Mouse (Mus musculus): ENCODE data around the gene Samd7. TPM values are rescaled to one million over a fixed set of nuclear protein-coding genes. Genes with fewer than 3 reads are reported as not detected.
"Not testable (repeated sequence)": the region's sequence is repeated elsewhere in the genome, so short reads cannot be mapped to it uniquely, and the experiment has no call there.

Gene Samd7
- not detected in 2 replicates for polyA plus RNA-seq (2016; fragmentation: Nextera tagmentation; extraction: Ambion mirVana)

GRCm38 (mm10) chr3:30746006-30746405 is at the start of gene Samd7:
Gene Samd7, plus strand, starts transcription at chr3:30746293.
- WGBS, result 77% methylated on average over 7 of the region's 7 CpGs
- H3K4me2 ChIP-seq (replicated peaks), result no peak within 1 kb of the TSS
- no peak for ATAC-seq (ENCODE audit: low FRiP score, low read depth)
- no peaks in the 10 kb centered on the region for H3K27me3 ChIP-seq
- no peaks in the 10 kb centered on the region for H3K36me3 ChIP-seq
- no peak within 1 kb of the TSS for H3K4me3 ChIP-seq
- no peak within 1 kb of the TSS for H3K27ac ChIP-seq (replicated peaks)
- H3K9ac ChIP-seq (replicated peaks), result no peak within 1 kb of the TSS
- H3K4me1 ChIP-seq, result no peaks in the 10 kb centered on the region
- no peaks in the 10 kb centered on the region for H3K9me3 ChIP-seq

- ATAC-seq (ENCODE audit: low FRiP score, low read depth), result no peak
- no peaks in the 10 kb centered on the region for H3K9me3 ChIP-seq
- H3K36me3 ChIP-seq, result no peaks in the 10 kb centered on the region
- H3K4me3 ChIP-seq, result no peak overlapping the region
- no peaks in the 10 kb centered on the region for H3K4me1 ChIP-seq
- no peaks in the 10 kb centered on the region for H3K27me3 ChIP-seq
- no peak overlapping the region for H3K4me2 ChIP-seq (replicated peaks)
- H3K9ac ChIP-seq (replicated peaks), result no peak overlapping the region
- WGBS, result 17% methylated on average over 2 of the region's 2 CpGs
- H3K27ac ChIP-seq (replicated peaks), result no peak overlapping the region
Observed at GRCm38 (mm10) chr3:30696346-30696745, 49.7 kb upstream of the Samd7 start.

- Histone ChIP-seq H3K4me3 (no peak overlapping the region), H3K9me3 (no peaks in the 10 kb centered on the region), H3K27me3 (no peaks in the 10 kb centered on the region), H3K4me1 (no peaks in the 10 kb centered on the region), H3K4me2 (replicated peaks) (no peak overlapping the region), H3K27ac (replicated peaks) (no peak overlapping the region), H3K36me3 (no peaks in the 10 kb centered on the region), H3K9ac (replicated peaks) (no peak overlapping the region)
- no peak for ATAC-seq (ENCODE audit: low FRiP score, low read depth)
- 80% methylated on average over 4 of the region's 4 CpGs for WGBS
Observed at GRCm38 (mm10) chr3:30697891-30698290, 48.2 kb upstream of the Samd7 start.

- 84% methylated on average over 6 of the region's 6 CpGs for WGBS
- H3K36me3 ChIP-seq; H3K9ac ChIP-seq (replicated peaks); H3K4me2 ChIP-seq (replicated peaks); ATAC-seq (ENCODE audit: low FRiP score, low read depth); H3K27ac ChIP-seq (replicated peaks); H3K4me3 ChIP-seq; H3K27me3 ChIP-seq; H3K4me1 ChIP-seq; H3K9me3 ChIP-seq: not testable (repeated sequence)
Observed at GRCm38 (mm10) chr3:30699711-30700505, 46.2 kb upstream of the Samd7 start, which contains the start of gene Lrrc31. Gene Lrrc31, minus strand, starts transcription at chr3:30699843.

GRCm38 (mm10) chr3:30705977-30706376 is 40.1 kb upstream of the Samd7 start:
- no peak overlapping the region for H3K4me3 ChIP-seq
- no peaks in the 10 kb centered on the region for H3K9me3 ChIP-seq
- ATAC-seq (ENCODE audit: low FRiP score, low read depth), result no peak
- H3K9ac ChIP-seq (replicated peaks), result no peak overlapping the region
- H3K36me3 ChIP-seq, result no peaks in the 10 kb centered on the region
- no peaks in the 10 kb centered on the region for H3K4me1 ChIP-seq
- 91% methylated on average over 3 of the region's 3 CpGs for WGBS
- no peaks in the 10 kb centered on the region for H3K27me3 ChIP-seq
- no peak overlapping the region for H3K27ac ChIP-seq (replicated peaks)
- H3K4me2 ChIP-seq (replicated peaks), result no peak overlapping the region

- H3K4me1 ChIP-seq, result no peaks in the 10 kb centered on the region
- no peaks in the 10 kb centered on the region for H3K27me3 ChIP-seq
- no peak for ATAC-seq (ENCODE audit: low FRiP score, low read depth)
- no peaks in the 10 kb centered on the region for H3K9me3 ChIP-seq
- H3K27ac ChIP-seq (replicated peaks), result no peak overlapping the region
- H3K4me3 ChIP-seq, result no peak overlapping the region
- H3K36me3 ChIP-seq, result no peaks in the 10 kb centered on the region
- 86% methylated on average over 4 of the region's 4 CpGs for WGBS
- no peak overlapping the region for H3K9ac ChIP-seq (replicated peaks)
- no peak overlapping the region for H3K4me2 ChIP-seq (replicated peaks)
Observed at GRCm38 (mm10) chr3:30706614-30707276, 39.3 kb upstream of the Samd7 start.

- no peak for ATAC-seq (ENCODE audit: low FRiP score, low read depth)
- Histone ChIP-seq H3K9ac (replicated peaks) (no peak overlapping the region), H3K27ac (replicated peaks) (no peak overlapping the region), H3K4me3 (no peak overlapping the region), H3K27me3 (no peaks in the 10 kb centered on the region), H3K4me1 (no peaks in the 10 kb centered on the region), H3K9me3 (no peaks in the 10 kb centered on the region), H3K4me2 (replicated peaks) (no peak overlapping the region), H3K36me3 (no peaks in the 10 kb centered on the region)
- WGBS, result 88% methylated on average over 6 of the region's 6 CpGs
Observed at GRCm38 (mm10) chr3:30710191-30710590, 35.9 kb upstream of the Samd7 start.

GRCm38 (mm10) chr3:30713334-30713733 is 32.8 kb upstream of the Samd7 start:
- Histone ChIP-seq H3K27ac (replicated peaks) (no peak overlapping the region), H3K27me3 (no peaks in the 10 kb centered on the region), H3K9me3 (no peaks in the 10 kb centered on the region), H3K4me3 (no peak overlapping the region), H3K4me2 (replicated peaks) (no peak overlapping the region), H3K4me1 (no peaks in the 10 kb centered on the region), H3K36me3 (no peaks in the 10 kb centered on the region), H3K9ac (replicated peaks) (no peak overlapping the region)
- no peak for ATAC-seq (ENCODE audit: low FRiP score, low read depth)
- WGBS, result 94% methylated on average over 1 of the region's 1 CpGs

GRCm38 (mm10) chr3:30718649-30719048 is 27.4 kb upstream of the Samd7 start:
- no peak overlapping the region for H3K9ac ChIP-seq (replicated peaks)
- 87% methylated on average over 3 of the region's 3 CpGs for WGBS
- no peak overlapping the region for H3K27ac ChIP-seq (replicated peaks)
- no peaks in the 10 kb centered on the region for H3K9me3 ChIP-seq
- H3K4me2 ChIP-seq (replicated peaks), result no peak overlapping the region
- H3K27me3 ChIP-seq, result no peaks in the 10 kb centered on the region
- H3K36me3 ChIP-seq, result no peaks in the 10 kb centered on the region
- no peak overlapping the region for H3K4me3 ChIP-seq
- ATAC-seq (ENCODE audit: low FRiP score, low read depth), result no peak
- no peaks in the 10 kb centered on the region for H3K4me1 ChIP-seq

GRCm38 (mm10) chr3:30722036-30722435 is 24.1 kb upstream of the Samd7 start:
- no peaks in the 10 kb centered on the region for H3K36me3 ChIP-seq
- no peak overlapping the region for H3K9ac ChIP-seq (replicated peaks)
- 83% methylated on average over 4 of the region's 4 CpGs for WGBS
- H3K4me3 ChIP-seq, result no peak overlapping the region
- ATAC-seq (ENCODE audit: low FRiP score, low read depth), result no peak
- no peak overlapping the region for H3K27ac ChIP-seq (replicated peaks)
- H3K27me3 ChIP-seq, result no peaks in the 10 kb centered on the region
- H3K4me1 ChIP-seq, result no peaks in the 10 kb centered on the region
- no peak overlapping the region for H3K4me2 ChIP-seq (replicated peaks)
- no peaks in the 10 kb centered on the region for H3K9me3 ChIP-seq

GRCm38 (mm10) chr3:30722461-30722860 is 23.6 kb upstream of the Samd7 start:
- Histone ChIP-seq H3K4me2 (replicated peaks) (no peak overlapping the region), H3K9ac (replicated peaks) (no peak overlapping the region), H3K4me3 (no peak overlapping the region), H3K36me3 (no peaks in the 10 kb centered on the region), H3K27me3 (no peaks in the 10 kb centered on the region), H3K9me3 (no peaks in the 10 kb centered on the region), H3K27ac (replicated peaks) (no peak overlapping the region), H3K4me1 (no peaks in the 10 kb centered on the region)
- 90% methylated on average over 2 of the region's 2 CpGs for WGBS
- ATAC-seq (ENCODE audit: low FRiP score, low read depth), result no peak

GRCm38 (mm10) chr3:30723179-30723578 is 22.9 kb upstream of the Samd7 start:
- Histone ChIP-seq H3K36me3 (no peaks in the 10 kb centered on the region), H3K4me1 (no peaks in the 10 kb centered on the region), H3K27me3 (no peaks in the 10 kb centered on the region), H3K9me3 (no peaks in the 10 kb centered on the region), H3K4me3 (no peak overlapping the region), H3K27ac (replicated peaks) (no peak overlapping the region), H3K4me2 (replicated peaks) (no peak overlapping the region), H3K9ac (replicated peaks) (no peak overlapping the region)
- WGBS, result 61% methylated on average over 5 of the region's 5 CpGs
- ATAC-seq (ENCODE audit: low FRiP score, low read depth), result no peak

Measured in midbrain, embryonic 12.5 days (tissue).